Mouse (Mus musculus) T-helper 17 cell (primary cell): ENCODE measurements at regions not wholly inside any gene's neighbourhood (a gene's known extent, or its start where the extent isn't known, plus 50 kb on each side); places are given as distances from the start of the nearest gene placed in this dataset.

Experiments
- in situ Hi-C, 2 experiments: fragments of 300-600 bp; cut with MboI, MseI; formaldehyde crosslinking; loops; 1 replicate in 1 of 2; 2 replicates in 1 of 2; pipeline ENCODE4 v1.15.1; 2025; ENCODE audit warnings: high pct_unique_total_duplicates in 2 of 2

- in situ Hi-C loops = no loop called here
Observed at GRCm38 (mm10) chr12:77962631-77963030, 231.4 kb upstream of the Gm6657 start.

- in situ Hi-C loops = no loop called here
Observed at GRCm38 (mm10) chr12:77968543-77968942, 225.5 kb upstream of the Gm6657 start.

GRCm38 (mm10) chr12:77970026-77970425 lies 224.0 kb upstream of the Gm6657 start:
- in situ Hi-C loops = no loop called here

GRCm38 (mm10) chr12:77972165-77972564 lies 221.9 kb upstream of the Gm6657 start:
- in situ Hi-C loops = no loop called here

- in situ Hi-C loops = no loop called here
Observed at GRCm38 (mm10) chr12:77976952-77977351, 217.1 kb upstream of the Gm6657 start.

- in situ Hi-C loops = no loop called here
Observed at GRCm38 (mm10) chr12:77986738-77987137, 207.3 kb upstream of the Gm6657 start.

GRCm38 (mm10) chr12:77989766-77990165 lies 204.3 kb upstream of the Gm6657 start:
- in situ Hi-C loops = no loop called here

GRCm38 (mm10) chr12:77991627-77992026 lies 202.4 kb upstream of the Gm6657 start:
- in situ Hi-C loops = no loop called here

GRCm38 (mm10) chr12:77994176-77994575 lies 199.9 kb upstream of the Gm6657 start:
- in situ Hi-C loops = no loop called here

- in situ Hi-C loops = no loop called here
Observed at GRCm38 (mm10) chr12:77997916-77998315, 196.1 kb upstream of the Gm6657 start.

GRCm38 (mm10) chr12:78000401-78000800 lies 193.6 kb upstream of the Gm6657 start:
- in situ Hi-C loops = loop anchor here in 1 of 2 experiments (10.0 kb wide), 1 partner anchor 616 kb away; no protein-coding TSS in a partner anchor

GRCm38 (mm10) chr12:78001846-78002245 lies 192.2 kb upstream of the Gm6657 start:
- in situ Hi-C loops = loop anchor here in 1 of 2 experiments (10.0 kb wide), 1 partner anchor 617 kb away; no protein-coding TSS in a partner anchor

GRCm38 (mm10) chr12:78033766-78034165 lies 160.3 kb upstream of the Gm6657 start:
- in situ Hi-C loops = no loop called here

GRCm38 (mm10) chr12:78046582-78046981 lies 147.5 kb upstream of the Gm6657 start:
- in situ Hi-C loops = no loop called here

GRCm38 (mm10) chr12:78055956-78056355 lies 138.1 kb upstream of the Gm6657 start:
- in situ Hi-C loops = no loop called here

- in situ Hi-C loops = no loop called here
Observed at GRCm38 (mm10) chr12:78057166-78057565, 136.9 kb upstream of the Gm6657 start.

- in situ Hi-C loops = no loop called here
Observed at GRCm38 (mm10) chr12:78059965-78060364, 134.1 kb upstream of the Gm6657 start.

- in situ Hi-C loops = no loop called here
Observed at GRCm38 (mm10) chr12:78066024-78066423, 128.0 kb upstream of the Gm6657 start.

GRCm38 (mm10) chr12:78072935-78073334 lies 121.1 kb upstream of the Gm6657 start:
- in situ Hi-C loops = no loop called here

GRCm38 (mm10) chr12:78074290-78074802 lies 119.7 kb upstream of the Gm6657 start:
- in situ Hi-C loops = no loop called here

- in situ Hi-C loops = loop anchor here in 1 of 2 experiments (5.0 kb wide), 1 partner anchor 60 kb away; no protein-coding TSS in a partner anchor
Observed at GRCm38 (mm10) chr12:78077285-78077684, 116.8 kb upstream of the Gm6657 start.

- in situ Hi-C loops = loop anchor here in 1 of 2 experiments (5.0 to 10.0 kb wide), 2 partner anchors 75 to 1047 kb away; no protein-coding TSS in a partner anchor
Observed at GRCm38 (mm10) chr12:78082163-78082562, 111.9 kb upstream of the Gm6657 start.

- in situ Hi-C loops = loop anchor here in 1 of 2 experiments (10.0 kb wide), 1 partner anchor 1051 kb away; no protein-coding TSS in a partner anchor
Observed at GRCm38 (mm10) chr12:78086016-78086415, 108.0 kb upstream of the Gm6657 start.
